Mouse (Mus musculus) T-helper 17 cell (primary cell): Measurements from ENCODE around the gene Sppl2c.
"Not testable (repeated sequence)": the region's sequence is repeated elsewhere in the genome, so short reads cannot be mapped to it uniquely, and the experiment has no call there.

Experiments used
- in situ Hi-C, 2 experiments: fragments of 300-600 bp; cut with MboI, MseI; formaldehyde crosslinking; loops; 1 replicate in 1 of 2; 2 replicates in 1 of 2; pipeline ENCODE4 v1.15.1; 2025; ENCODE audit warnings: high pct_unique_total_duplicates in 2 of 2

Sppl2c gene

GRCm38 (mm10) chr11:104195791-104196190 lies 9.7 kb downstream of the Sppl2c start:
- in situ Hi-C loops = no loop called here

GRCm38 (mm10) chr11:104197861-104198260 lies 11.7 kb downstream of the Sppl2c start:
- in situ Hi-C loops = no loop called here

GRCm38 (mm10) chr11:104203271-104203670 lies 17.1 kb downstream of the Sppl2c start:
- in situ Hi-C loops = loop anchor here in 1 of 2 experiments (10.0 kb wide), 1 partner anchor 548 kb away; no protein-coding TSS in a partner anchor

- in situ Hi-C loops = loop anchor here in 1 of 2 experiments (10.0 kb wide), 1 partner anchor 552 kb away; no protein-coding TSS in a partner anchor
These were observed 20.4 kb downstream of the Sppl2c start for GRCm38 (mm10) chr11:104206573-104206972.

- in situ Hi-C loops = loop anchor here in 1 of 2 experiments (10.0 kb wide), 1 partner anchor 554 kb away; no protein-coding TSS in a partner anchor
These were observed 22.9 kb downstream of the Sppl2c start for GRCm38 (mm10) chr11:104209041-104209440.

GRCm38 (mm10) chr11:104211251-104211650 lies 25.1 kb downstream of the Sppl2c start:
- in situ Hi-C loops = no loop called here

- in situ Hi-C loops = not testable (repeated sequence)
These were observed 28.0 kb downstream of the Sppl2c start for GRCm38 (mm10) chr11:104214128-104214527.

- in situ Hi-C loops = no loop called here
These were observed 31.9 kb downstream of the Sppl2c start for GRCm38 (mm10) chr11:104218075-104218474.

- in situ Hi-C loops = no loop called here
These were observed 34.2 kb downstream of the Sppl2c start for GRCm38 (mm10) chr11:104220291-104220690.

GRCm38 (mm10) chr11:104221751-104222150 lies 35.6 kb downstream of the Sppl2c start:
- in situ Hi-C loops = no loop called here

GRCm38 (mm10) chr11:104223301-104223700 lies 37.2 kb downstream of the Sppl2c start:
- in situ Hi-C loops = no loop called here

- in situ Hi-C loops = no loop called here
These were observed 43.3 kb downstream of the Sppl2c start for GRCm38 (mm10) chr11:104229391-104229790.

GRCm38 (mm10) chr11:104230066-104230778 lies 44.1 kb downstream of the Sppl2c start:
- in situ Hi-C loops = no loop called here

- in situ Hi-C loops = no loop called here
These were observed 45.1 kb downstream of the Sppl2c start, which contains the start of gene Mapt for GRCm38 (mm10) chr11:104231041-104231911. TSS of gene Mapt (plus strand) at chr11:104231390.

GRCm38 (mm10) chr11:104232141-104233061 lies 46.3 kb downstream of the Sppl2c start:
- in situ Hi-C loops = no loop called here

- in situ Hi-C loops = no loop called here
These were observed 47.0 kb downstream of the Sppl2c start for GRCm38 (mm10) chr11:104233101-104233500.

GRCm38 (mm10) chr11:104233574-104234206 lies 47.6 kb downstream of the Sppl2c start:
- in situ Hi-C loops = no loop called here

GRCm38 (mm10) chr11:104234680-104235079 lies 48.6 kb downstream of the Sppl2c start:
- in situ Hi-C loops = no loop called here

GRCm38 (mm10) chr11:104235881-104236280 lies 49.8 kb downstream of the Sppl2c start:
- in situ Hi-C loops = no loop called here

- in situ Hi-C loops = no loop called here
These were observed 51.1 kb downstream of the Sppl2c start for GRCm38 (mm10) chr11:104237226-104237625.
